Mouse (Mus musculus) left cerebral cortex, adult 8-10 months (tissue): ENCODE measurements around the gene Cd151. TPM values are rescaled to one million over a fixed set of nuclear protein-coding genes. Genes with fewer than 3 reads are reported as not detected.

Experiments used
- DNase-seq, 2 experiments: peaks; one replicate each; pipeline ENCODE4 v3.0.0; 2022; ENCODE audit warnings: low spot score in 2 of 2
- total RNA-seq, 4 experiments: library from RNA; stranded (reverse); gene quantifications; 2 replicates each; pipeline ENCODE4 v1.2.4; 2022

The Cd151 gene
- total RNA-seq, 4 experiments from 2014 or later: 30.2 to 35.5 (median 33.4) TPM

DNA sequence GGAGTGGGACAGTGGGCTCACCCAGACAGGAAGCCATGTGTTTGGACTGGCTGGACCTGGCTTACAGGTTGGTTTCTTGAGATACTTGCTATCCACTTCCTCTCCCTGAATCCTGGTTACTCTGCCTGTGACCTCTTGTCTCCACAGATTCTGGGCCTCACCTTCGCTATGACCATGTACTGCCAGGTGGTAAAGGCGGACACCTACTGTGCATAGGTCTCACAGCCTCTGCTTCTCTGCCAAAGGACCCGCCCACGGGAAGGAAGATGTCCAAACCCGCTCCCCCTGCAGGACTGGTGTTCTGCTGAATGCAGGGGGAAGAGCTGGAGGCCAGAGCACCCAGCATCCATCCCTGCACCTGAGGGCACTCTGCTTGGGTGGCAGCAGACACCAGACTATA, 25.5 kb downstream of the Cd151 start:
- no peak for DNase-seq

- DNase-seq: no peak
These were observed 26.5 kb downstream of the Cd151 start for GRCm38 (mm10) chr7:141493729-141494128.

- no peak for DNase-seq
These were observed 28.2 kb downstream of the Cd151 start for GRCm38 (mm10) chr7:141495379-141495778.

GRCm38 (mm10) chr7:141495940-141496339, 28.7 kb downstream of the Cd151 start:
- no peak for DNase-seq

DNA sequence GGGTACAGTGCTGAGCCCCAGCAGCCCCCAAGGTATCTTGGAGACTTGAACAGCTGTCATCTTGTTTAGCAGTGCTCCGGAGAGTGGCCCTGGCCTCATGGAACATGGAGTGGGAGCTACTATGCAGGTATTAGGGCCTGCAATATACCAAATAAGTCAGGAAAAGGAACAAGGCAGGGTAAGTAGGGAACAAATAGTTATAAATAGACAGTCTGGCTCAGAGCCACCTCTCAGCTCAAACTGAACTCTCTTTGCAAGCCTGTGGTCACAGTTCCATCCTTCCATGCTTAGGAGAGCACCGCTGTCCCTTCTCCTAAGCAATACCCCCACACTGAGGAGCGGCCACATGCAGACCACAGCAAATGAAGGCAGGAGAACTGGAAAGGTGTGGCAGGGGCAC, 30.4 kb downstream of the Cd151 start:
- no peak for DNase-seq

DNA sequence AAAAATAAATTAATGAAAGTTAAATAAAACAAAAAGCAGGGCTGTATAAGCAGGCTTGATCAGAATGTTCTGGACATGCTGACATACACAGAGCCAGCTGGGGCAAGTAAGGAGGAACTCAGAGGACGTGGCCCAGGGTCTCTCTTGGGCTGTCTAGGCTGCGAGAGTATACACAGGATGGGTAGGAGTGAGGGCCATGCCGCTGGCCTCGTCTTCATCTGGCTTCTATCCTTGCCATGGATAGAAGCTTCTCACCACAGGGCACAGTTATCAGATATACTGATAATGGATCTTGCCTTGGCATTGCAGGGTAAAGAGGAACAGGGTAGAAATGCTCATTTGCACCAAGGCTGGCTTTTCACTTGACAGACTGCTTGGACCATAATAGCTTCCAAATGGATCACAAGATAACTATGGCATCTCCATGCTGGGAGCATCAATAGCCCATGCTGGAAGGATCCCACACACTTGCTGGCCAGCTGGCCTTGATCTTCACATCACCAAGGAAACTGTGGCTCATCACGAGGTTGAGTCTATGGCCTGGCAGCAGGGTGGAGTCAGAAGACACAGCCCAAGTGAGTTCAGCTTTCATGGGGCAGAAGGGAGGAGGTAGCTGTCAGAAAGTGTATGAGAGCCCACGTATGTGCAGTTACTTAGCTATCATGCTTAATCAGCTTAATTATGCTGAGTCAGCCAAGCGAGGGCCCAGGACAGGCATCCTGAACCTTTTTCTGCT, 34.8 kb downstream of the Cd151 start:
- DNase-seq: no peak

DNA sequence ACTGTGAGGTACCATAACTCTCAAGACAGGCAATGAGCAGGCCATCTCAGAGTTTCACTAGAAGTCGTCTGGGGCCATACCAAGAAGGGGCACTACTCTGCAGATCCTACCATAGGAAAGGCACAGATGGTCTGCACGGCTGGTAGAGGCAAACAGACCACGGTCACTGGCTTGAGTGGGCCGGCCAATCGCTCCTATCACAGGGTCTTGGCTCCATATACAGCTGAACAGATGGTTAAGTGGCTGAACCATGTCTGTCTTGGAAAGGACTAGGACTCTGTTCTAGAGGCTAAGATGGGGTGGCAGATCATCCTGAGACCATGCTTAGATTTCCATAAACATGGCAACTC, 35.3 kb downstream of the Cd151 start:
- DNase-seq: no peak

GRCm38 (mm10) chr7:141506278-141506677, 39.1 kb downstream of the Cd151 start:
- no peak for DNase-seq

GRCm38 (mm10) chr7:141508160-141508559, 41.0 kb downstream of the Cd151 start:
- DNase-seq: no peak

DNA sequence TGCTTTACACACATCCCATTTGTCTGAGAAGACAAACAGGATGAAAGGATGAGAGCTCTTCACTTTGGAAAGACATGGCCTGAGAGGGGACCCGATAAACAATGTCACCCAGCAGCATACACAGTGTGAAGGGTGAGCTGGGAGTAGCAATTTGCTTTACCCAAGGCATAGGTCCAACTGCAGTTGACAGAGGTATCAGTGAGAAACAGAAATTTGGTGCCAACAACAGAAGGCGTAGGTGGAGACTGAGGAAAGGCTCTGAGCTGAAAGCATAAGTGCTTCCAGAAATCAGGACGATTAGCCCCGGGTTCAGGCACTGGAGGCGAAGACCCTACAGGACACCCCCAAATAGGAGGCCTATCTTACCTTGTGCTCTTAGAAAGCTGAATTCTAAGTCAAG, 43.0 kb downstream of the Cd151 start:
- DNase-seq: no peak

DNA sequence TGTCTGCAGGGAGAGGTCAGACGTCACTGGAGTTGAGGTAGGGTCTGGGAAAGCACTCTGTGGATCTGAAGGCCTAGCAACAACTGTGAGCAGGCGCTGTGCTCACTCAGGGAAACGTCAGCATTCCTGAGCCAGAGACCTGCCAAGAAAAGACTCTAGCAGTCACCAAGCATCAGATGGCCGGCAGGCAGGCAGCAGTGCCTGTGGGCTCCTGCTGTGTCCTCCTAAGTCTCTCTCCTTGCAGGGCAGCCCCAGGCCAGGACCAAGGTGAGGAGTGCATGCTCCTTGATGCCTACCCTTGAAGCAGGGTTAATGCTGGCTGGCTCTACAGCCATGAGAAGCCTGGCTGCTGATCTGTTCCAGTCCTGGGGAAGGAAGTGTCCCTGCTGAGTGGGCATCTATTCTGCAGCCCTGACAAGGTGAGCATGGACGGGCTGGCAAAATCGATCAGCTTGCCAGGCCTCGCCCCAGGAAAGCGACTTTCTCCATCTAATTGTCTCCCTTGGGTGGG, 43.5 kb downstream of the Cd151 start:
- no peak for DNase-seq

GRCm38 (mm10) chr7:141517638-141518037, 50.4 kb downstream of the Cd151 start:
- no peak for DNase-seq

DNA sequence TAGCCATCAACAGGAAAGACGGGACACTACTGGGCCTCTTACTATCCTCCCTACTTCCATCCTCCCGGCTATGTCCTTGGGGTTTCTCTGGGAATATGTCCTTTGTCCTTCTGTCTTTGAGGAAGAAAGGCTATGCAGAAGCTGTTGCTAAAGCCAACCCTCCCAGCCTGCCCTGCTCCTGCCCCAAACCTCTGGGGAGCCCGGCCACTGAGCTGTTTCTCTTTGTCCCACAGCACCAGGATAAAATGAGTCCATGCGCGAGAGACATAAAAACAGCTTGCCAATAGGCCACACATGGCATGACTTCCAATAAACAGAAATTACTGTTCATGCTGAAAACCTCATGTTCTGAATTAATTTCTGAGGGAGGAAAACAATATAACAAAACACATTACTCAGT, 51.1 kb downstream of the Cd151 start:
- DNase-seq: no peak

DNA sequence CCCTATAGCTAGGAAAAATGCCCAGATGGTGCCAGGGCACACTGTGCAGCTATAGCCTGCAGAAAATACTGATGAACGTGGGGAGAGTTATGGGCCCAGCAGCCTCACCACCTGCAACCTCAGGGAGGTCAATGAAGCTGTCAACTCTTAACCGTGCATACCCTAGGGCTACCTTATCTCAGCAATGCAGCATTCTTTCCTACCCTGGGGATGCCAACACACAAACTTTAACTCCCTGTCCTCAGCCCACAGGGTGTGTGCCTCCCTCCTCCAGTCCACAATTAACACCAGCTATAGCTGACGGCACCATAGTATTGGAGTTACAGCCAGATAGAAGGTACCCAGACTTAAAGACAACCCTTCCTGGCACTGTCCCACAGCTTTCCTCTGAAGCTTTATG, 51.7 kb downstream of the Cd151 start:
- DNase-seq: no peak

DNA sequence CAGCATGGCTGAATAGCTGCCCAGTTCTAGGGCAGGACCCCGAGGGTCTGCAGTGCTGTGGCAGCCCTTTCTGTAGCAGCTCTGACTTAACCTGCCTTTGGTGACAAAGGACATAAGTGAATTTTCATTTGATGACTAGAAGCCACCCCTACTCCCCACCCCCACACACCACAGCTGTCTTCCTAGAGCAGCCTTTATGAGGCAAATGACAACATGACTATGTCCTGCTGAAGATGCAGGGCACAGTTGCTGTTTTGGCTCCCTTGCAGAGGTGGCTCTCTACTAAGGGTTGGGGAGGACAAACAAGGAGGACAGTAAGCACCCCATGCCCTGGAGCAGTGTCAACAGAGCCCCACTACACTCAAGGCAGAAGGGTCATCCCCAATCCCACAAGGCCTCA, 52.6 kb downstream of the Cd151 start:
- DNase-seq: no peak

Other genes starting within 250 kb of the Cd151 start
- gene Phrf1, start 238.6 kb upstream of the Cd151 start, total RNA-seq: 10 to 100 TPM; 65.7 to 76.5 (median 68.5) TPM
- 1 to 10 TPM in 3 of 4 experiments, under 1 TPM in 1; 0.65 to 2.8 (median 1.7) TPM for gene Irf7, start 200.9 kb upstream of the Cd151 start, total RNA-seq
- not detected for gene Cdhr5, start 190.6 kb upstream of the Cd151 start, total RNA-seq
- not detected for gene Sct, start 188.3 kb upstream of the Cd151 start, total RNA-seq
- gene Drd4, start 175.4 kb upstream of the Cd151 start, total RNA-seq: under 1 TPM; 0.44 to 0.84 (median 0.50) TPM
- gene Deaf1, start 139.7 kb upstream of the Cd151 start, total RNA-seq: 10 to 100 TPM; 57.2 to 76.6 (median 68.2) TPM
- 10 to 100 TPM; 30.2 to 32.2 (median 30.6) TPM for gene Tmem80, start 139.7 kb upstream of the Cd151 start, total RNA-seq
- gene Eps8l2, start 128.5 kb upstream of the Cd151 start, total RNA-seq: 1 to 10 TPM; 5.4 to 7.9 (median 6.4) TPM
- 100 to 1,000 TPM in 3 of 4 experiments, 10 to 100 TPM in 1; 99.3 to 109 (median 106) TPM for gene Taldo1, start 75.2 kb upstream of the Cd151 start, total RNA-seq
- gene Gatd1, start 53.3 kb upstream of the Cd151 start, total RNA-seq: 10 to 100 TPM; 40.6 to 48.1 (median 44.6) TPM
- 100 to 1,000 TPM; 286 to 326 (median 299) TPM for gene Cend1, start 37.9 kb upstream of the Cd151 start, total RNA-seq
- gene Slc25a22, start 29.5 kb upstream of the Cd151 start, total RNA-seq: 100 to 1,000 TPM; 245 to 266 (median 253) TPM
- 1 to 10 TPM in 3 of 4 experiments, under 1 TPM in 1; 0.88 to 2.5 (median 1.3) TPM for gene Pidd1, start 23.4 kb upstream of the Cd151 start, total RNA-seq
- 100 to 1,000 TPM; 524 to 612 (median 563) TPM for gene Rplp2, start 20.0 kb upstream of the Cd151 start, total RNA-seq
- 10 to 100 TPM; 21.2 to 32.6 (median 27.2) TPM for gene Pnpla2, start 12.2 kb upstream of the Cd151 start, total RNA-seq
- 1 to 10 TPM; 3.9 to 5.4 (median 4.4) TPM for gene Cracr2b, start 6.3 kb upstream of the Cd151 start, total RNA-seq
- 10 to 100 TPM; 32.2 to 42.4 (median 33.2) TPM for gene Polr2l, start 7.7 kb downstream of the Cd151 start, total RNA-seq
- 10 to 100 TPM; 17.6 to 28.0 (median 23.9) TPM for gene Tspan4, start 7.8 kb downstream of the Cd151 start, total RNA-seq
- gene Chid1, start 72.5 kb downstream of the Cd151 start, total RNA-seq: 10 to 100 TPM; 66.8 to 72.6 (median 69.2) TPM
- gene Ap2a2, start 94.8 kb downstream of the Cd151 start, total RNA-seq: 100 to 1,000 TPM; 188 to 206 (median 202) TPM
- gene Muc6, start 187.9 kb downstream of the Cd151 start, total RNA-seq: not detected
- gene Muc2, start 222.9 kb downstream of the Cd151 start, total RNA-seq: 1 to 10 TPM in 1 of 4 experiments, under 1 TPM in 3; 0.28 to 1.2 (median 0.50) TPM